Mouse (Mus musculus): ENCODE measurements at regions not wholly inside any gene's neighbourhood (a gene's known extent, or its start where the extent isn't known, plus 50 kb on each side); places are given as distances from the start of the nearest gene placed in this dataset.
"Not testable (repeated sequence)": the region's sequence is repeated elsewhere in the genome, so short reads cannot be mapped to it uniquely, and the experiment has no call there.

DNA sequence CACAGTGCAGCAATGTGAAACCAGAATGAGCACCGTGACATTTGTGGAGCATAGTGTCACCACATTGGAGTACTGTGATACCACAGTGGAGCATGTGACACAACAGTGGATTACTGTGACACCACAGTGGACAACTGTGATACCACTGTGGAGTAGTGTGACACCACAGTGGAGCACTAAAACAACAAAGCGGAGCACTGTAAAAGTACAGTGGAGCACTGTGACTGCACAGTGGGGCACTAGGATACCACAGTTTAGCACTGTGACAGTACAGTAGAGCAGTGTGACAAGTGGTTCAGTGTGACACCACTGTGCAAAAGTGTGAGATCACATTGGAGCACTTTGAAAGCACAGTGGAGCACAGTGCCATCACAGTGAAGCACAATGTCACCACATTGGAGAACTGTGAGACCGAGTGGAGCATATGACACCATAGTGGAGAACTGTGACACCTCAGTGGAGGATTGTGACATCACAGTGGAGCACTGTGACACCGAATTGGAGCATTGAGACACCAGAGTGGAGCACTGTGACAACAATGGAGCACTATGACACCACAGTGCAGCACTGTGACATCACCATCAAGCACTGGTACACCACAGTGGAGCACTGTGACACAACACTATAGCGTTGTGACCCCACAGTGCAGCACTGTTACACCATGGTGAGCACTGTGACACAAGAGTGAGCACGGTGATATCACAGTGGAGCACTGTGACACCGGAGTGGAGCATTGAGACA, 86.6 kb upstream of the Vmn1r2 start:
- no peak for DNase-seq

DNA sequence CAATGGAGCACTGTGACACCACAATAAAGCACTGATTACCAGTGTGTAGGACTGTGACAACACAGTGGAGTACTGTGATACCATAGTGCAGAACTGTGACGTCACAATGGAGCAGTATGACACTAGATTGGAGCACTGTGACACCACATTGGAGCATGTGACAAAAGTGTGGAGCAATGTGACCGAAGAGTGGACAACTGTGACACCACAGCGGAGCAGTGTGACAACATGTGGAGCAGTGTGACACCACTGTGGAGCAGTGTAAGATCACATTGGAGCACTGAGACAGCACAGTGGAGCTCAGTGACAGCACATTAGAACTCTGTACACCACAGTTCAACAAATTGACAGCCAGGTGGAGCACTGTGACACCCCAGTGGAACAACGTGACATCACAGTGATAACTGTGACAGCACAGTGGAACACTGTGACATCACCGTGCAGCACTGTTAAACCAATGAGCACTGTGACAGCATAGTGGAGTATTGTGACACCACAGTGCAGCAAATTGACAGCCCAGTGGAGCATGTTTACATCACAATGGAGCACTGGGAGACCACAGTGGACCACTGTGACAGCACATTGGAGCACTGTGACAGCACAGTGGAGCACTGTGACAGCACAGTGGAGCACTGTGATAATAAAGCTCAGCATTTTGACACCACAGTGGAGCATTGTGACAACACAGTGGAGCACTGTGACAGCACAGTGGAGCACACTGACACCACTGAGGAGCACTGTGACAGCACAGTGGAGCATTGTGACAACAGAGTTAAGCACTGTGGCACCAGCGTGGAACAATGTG, 85.8 kb upstream of the Vmn1r2 start:
- no peak for DNase-seq

DNA sequence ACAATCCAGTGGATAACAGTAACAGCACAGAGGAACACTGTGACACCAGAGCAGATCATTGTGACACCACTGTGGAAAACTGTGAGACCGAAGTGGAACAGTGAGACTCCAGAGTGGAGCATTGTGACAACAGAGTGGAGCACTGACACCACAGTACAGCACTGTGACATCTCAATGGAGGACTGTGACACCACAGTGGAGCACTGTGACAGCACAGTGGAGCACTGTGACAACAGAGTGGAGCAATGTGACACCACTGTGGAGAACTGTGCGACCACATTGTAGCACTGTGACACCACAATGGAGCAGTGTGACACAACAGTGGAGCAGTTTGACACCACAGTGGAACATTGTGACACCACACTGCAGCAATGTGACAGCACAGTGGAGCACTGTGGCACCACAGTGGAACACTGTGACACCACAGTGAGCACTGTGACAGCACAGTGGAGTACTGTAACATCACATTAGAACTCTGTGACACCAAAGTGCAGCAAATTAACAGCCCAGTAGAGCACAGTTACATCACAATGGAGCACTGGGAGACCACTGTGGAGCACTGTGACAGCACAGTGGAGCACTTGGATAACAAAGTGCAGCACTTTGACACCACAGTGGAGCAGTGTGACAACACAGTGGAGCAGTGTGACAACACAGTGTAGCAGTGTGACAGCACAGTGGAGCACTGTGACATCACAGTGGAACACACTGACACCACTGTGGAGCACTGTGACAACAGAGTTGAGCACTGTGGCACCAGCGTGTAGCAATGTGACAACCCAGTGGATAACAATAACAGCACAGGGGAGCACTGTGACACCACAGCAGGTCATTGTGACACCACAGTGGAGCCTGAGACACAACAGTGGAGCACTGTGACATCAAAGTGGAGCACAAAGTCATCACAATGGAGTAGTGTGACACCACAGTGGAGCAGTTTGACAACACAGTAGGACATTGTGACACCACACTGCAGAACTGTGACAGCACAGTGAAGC, 84.9 kb upstream of the Vmn1r2 start:
- peak in 1 of 2 experiments; percentile 38 for DNase-seq

DNA sequence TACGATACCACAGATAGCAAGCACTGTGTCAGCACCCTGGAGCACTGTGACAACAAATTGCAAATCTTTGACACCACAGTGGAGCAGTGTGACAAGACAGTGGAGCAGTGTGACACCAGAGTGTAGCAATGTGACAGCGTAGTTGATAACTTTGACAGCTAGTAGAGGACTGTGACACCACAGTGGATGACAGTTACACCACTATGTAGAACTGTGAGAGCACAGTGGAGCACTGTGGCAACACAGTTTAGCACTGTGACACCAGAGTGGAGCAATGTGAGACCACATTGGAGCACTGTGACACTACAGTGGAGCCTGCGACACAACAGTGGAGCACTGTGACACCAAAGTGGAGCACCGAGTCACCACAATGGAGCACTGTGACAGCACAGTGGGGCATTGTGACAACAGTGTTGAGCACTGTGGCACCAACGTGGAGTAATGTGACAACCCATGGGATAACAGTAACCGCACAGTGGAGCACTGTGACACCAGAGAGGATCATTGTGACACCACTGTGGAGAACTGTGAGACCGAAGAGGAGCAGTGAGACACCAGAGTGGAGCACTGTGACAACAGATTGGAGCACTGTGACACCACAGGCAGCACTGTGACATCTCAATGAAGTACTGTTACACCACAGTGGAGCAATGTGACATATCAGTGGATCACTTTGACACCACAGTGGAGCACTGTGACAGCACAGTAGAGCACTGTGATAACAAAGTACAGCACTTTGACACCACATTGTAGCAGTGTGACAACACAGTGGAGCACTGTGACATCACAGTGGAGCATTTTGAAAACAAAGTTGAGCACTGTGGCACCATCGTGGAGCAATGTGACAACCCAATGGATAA, 83.7 kb upstream of the Vmn1r2 start:
- DNase-seq: peak in 1 of 2 experiments; percentile 53

DNA sequence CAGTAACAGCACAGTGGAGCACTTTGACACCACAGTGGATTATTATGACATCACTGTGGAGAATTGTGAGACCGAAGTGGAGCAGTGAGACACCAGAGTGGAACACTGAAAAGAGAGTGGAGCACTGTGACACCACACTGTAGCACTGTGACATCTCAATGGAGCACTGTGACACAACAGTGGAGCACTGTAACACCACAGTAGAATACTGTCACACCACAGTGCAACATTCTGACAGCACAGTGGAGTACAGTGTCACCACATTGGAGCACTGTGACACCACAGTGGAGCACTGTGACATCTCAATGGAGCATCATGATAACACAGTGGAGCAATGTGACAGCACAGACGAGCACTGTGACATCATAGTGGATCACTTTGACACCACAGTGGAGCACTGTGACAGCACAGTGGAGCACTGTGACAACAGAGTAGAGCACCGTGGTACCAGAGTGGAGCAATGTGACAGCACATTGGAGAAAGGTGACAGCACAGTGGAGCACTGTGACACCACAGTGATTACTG, 83.0 kb upstream of the Vmn1r2 start:
- peak in 1 of 2 experiments; percentile 37 for DNase-seq

DNA sequence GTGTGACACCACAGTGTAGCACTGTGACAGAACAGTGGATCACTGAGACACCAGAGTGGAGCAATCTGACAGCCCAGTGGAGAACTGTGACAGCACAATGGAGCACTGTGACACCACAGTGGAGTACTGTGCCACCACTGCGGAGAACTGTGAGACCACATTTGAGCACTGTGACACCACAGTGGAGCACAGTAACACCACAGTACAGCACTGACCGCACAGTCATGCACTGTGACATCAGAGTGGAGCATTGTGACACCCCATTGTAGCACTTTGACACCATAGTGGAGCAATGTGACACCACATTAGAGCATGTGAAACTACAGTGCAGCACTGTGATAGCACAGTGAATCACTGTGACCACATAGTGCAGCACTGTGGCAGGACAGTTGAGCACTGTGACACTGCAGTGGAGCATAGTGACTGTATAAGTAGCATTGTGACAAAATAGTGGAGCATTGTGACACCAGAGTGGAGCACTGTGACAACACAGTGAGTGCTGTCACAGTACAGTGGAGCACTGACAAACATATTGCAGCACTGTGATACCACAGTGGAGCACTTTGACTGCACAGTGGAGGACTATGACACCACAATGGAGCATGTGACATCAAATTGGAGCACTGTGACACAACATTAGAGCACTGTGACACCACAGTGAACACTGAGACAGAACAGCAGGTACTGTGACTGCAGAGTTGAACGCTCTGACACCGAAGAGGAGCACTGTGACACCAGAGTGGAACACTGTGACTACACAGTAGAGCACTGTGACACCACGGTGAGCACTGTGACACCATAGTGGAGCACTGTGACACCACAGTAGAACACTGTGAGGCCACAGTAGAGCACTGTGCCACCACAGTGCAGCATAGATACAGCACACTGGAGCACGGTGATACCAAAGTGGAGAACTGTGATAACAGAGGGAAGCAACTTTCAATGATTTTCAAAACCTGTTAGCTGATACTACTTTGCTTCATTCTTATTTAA, 81.4 kb upstream of the Vmn1r2 start:
- DNase-seq: peak in 1 of 2 experiments; percentile 44

DNA sequence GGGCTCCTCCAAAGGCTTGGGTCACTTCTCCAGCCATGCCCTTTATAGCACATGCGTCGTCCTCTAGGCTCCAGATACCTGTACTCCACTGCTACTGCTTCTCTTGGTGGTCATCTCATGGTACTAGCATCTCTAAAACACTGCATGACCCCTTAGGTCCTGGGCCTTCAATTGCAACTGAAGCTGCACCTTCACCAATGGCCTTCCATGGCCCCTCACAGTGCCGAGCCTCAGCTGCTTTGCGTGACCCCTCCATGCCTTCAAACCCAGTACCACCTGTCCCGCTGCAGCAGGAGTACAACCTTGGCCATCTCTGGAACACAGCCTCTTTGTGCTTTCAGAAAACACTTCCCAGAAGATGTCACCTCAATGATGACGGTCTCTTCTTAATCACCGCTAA, 79.5 kb upstream of the Vmn1r2 start:
- DNase-seq: not testable (repeated sequence)

DNA sequence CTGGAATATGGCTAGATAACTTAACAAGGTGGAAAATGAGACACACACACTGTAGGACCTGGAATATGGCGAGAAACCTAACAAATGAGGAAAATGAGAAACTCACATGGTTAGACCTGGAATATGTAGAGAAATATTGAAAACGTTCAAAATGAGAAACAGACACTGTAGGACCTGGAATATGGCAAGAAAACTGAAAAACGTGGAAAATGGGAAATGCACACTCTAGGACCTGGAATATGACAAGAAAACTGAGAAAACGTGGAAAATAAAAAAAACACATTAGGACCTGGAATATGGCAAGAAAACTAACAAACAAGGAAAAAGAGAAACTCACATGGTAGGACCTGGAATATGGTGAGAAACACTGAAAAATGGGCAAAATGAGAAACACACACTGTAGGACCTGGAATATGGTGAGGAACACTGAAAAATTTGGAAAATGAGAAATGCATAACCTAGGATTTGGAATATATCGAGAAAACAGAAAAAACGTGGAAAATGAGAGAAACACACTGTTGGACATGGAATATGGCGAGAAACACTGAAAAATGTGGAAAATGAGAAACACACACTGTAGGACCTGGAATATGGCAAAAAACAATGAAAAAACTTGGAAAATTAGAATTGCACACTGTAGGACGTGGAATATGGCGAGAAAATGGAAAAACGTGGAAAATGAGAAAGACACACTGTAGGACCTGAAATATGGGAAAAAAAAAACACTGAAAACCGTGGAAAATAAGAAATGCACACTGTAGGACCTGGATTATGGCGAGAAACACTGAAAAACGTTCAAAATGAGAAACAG, 77.3 kb upstream of the Vmn1r2 start:
- DNase-seq: peak in 1 of 2 experiments; percentile 60

DNA sequence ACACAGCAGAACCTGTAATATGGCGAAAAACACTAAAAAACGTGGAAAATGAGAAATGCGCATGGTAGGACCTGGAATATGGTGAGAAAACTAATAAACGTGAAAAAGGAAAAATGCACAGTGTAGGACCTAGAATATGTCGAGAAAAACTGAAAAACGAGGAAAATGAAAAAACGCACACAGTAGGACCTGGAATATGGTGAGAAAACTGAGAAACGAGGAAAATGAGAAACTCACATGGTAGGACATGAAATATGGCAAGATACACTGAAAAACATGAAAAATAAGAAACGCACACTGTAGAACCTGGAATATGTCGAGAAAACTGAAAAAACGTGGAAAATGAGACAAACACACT, 76.8 kb upstream of the Vmn1r2 start:
- no peak for DNase-seq

DNA sequence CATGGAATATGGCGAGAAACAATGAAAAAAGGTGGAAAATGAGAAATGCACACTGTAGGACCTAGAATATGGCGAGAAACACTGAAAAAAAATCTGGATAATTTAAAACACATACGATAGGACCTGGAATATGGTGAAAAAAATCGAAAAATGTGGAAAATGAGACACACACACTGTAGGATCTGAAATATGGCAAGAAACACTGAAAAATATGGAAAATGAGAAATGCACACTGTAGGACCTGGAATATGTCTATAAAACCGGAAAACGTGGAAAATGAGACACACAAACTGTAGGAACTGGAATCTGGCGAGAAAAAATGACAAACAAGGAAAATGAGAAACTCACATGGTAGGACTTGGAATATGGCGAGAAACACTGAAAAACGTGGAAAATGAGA, 76.4 kb upstream of the Vmn1r2 start:
- no peak for DNase-seq
